Mouse (Mus musculus): ENCODE results near the gene Rbm33.
A peak's percentile ranks its signal among the peaks of the same experiment; 100 is the strongest.

Rbm33 gene

DNA sequence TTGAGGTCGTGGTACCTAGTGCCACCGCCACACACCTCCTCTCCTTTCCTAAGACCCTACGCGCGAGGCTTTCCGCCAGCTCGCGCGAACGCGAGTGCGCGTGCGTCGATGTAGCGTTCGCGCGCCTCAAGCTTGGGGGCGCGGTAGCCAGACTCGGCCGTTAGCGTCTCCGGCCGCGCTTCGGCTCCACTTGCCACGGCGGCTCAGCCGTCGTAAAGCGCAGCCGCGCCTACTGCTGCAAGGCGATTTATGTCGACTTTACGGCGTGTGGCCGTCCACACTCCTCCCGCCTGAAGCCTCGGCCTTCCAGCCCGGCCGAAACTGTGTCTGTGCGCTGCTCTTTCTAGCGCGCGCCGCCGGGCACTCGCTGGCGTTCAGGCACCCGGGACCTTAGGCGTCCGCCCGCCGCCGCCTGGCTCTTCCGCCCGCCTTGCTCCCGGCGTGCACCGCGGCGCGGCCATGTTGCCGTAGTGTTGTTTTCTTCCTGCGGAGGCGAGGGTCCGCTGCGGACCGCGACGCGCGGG lies at the start of gene Rbm33:
TSS of gene Rbm33 (plus strand) at position 400 of the 524 bp plus-strand sequence.
- DNase-seq (ENCODE audit: low spot score) = peak; percentile 74

DNA sequence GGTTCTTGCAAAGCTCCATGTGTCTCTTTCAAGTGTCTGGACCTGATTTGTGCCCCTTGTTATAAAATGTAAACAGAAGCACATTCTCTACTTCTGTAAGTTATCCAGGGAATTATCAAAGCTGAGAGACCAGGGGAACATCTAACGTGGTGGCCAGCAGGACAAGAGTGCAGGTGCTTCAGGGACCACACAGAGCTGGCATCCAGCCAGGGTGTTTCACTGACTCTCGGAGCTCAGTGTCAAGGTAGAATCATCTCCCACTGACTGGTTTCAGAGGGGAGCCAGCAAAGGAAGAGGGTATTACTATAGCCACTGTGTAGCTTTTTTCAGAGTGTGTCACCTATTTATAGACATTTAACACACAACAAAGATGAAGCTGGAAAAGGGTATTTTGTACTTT lies 49.3 kb upstream of the Rbm33 start:
- no peak for DNase-seq (ENCODE audit: low spot score)

DNA sequence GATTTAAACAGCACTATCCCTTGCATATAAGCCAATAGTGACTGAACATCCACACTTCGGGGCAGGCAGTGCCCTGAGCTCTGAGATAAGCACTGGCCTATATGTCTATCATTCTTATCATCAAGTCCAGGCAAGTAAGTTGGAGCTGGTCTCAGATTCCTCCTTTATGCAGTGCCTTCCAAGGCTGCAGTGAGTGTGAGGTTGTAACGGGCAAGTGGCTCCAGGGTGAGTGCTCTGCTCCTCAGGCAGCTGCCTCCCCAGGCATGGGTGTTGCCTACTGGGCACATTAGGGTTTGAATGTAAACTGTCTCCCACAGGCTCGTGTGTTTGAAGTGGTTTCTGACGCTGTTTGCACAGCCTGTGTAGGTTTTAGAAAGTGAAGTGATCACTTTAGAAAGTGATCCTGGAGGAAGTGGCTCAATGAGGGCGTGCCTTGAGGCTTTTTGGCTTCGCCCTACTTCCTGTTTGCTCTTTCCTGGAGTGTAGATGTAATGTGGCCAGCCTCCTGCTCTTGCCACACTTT lies 47.4 kb upstream of the Rbm33 start:
- DNase-seq (ENCODE audit: low spot score) = no peak

DNA sequence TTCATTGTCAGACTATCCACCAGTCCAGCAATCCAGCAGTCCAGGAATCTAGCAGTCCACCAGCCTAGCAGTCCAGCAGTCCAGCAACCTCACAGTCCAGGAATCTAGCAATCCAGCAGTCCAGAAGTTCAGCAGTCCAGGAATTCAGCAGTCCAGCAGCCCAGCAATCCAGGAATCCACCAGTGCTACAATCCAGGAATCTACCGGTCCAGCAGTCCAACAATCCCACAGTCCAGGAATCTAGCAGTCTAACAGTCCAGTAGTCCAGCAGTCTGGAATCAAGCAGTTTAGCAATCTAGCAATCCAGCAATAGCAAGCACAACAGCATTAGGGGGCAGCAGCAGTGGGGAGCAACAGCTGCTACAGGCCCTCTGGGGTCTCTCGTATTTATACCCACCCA lies 44.1 kb upstream of the Rbm33 start:
- DNase-seq (ENCODE audit: low spot score) = no peak

DNA sequence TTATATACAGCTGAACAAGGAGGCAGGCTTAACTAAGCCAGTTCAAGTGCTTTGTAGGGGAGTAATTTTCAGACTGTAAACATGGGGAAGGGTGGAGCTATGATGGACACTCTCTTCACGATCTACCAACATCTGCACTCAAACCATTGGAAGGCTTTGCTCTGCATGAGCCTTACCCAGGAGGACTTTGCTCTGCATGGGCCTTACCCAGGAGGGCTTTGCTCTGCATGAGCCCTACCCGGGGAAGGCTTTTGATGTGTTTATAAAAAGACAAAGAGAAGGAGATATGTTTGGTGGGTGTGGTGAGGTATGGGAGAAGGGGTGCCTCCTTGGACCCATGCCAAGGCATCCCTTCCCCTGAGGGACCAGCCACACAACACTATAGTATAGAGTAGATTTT lies 39.6 kb upstream of the Rbm33 start:
- DNase-seq (ENCODE audit: low spot score) = no peak

DNA sequence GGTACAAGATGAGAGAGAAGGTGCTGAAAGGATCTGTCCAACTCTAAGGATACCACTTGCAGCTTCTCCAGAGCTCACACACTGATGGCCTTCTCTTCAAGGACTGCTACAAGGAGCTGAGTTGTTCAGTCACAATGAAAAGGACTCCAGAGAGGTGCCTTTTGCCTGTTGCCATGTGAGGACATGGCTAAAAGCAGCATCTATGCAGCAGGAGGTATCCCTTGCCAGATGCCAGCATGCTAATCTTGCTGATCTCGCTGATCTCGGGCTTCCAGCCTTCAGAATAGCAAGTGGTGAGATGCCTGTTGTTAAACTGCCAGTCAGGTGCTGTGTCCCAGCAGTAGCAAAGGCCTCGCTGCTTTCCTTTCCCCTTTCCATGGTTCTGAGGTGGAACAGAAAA lies 27.8 kb upstream of the Rbm33 start:
- no peak for DNase-seq (ENCODE audit: low spot score)

DNA sequence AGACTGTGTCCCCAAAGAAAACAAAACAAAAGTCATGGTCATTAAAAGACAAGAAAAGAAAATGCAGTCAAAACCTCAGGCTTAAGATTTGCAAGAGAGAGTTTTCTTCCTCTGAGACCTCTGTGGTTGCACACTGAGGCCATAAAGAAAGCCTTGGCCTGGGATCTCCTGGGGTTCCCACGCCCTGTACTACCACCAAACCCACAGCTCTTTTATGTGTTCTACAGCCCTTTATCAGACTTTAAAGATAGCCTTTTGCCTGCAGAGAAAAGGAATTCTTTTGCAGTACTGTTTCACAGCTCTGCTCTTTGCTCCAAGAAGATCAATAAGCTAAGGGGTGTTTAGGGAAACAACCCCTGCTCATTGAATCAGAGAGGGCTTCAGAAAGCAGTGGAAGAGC lies 26.3 kb upstream of the Rbm33 start:
- DNase-seq (ENCODE audit: low spot score) = no peak

DNA sequence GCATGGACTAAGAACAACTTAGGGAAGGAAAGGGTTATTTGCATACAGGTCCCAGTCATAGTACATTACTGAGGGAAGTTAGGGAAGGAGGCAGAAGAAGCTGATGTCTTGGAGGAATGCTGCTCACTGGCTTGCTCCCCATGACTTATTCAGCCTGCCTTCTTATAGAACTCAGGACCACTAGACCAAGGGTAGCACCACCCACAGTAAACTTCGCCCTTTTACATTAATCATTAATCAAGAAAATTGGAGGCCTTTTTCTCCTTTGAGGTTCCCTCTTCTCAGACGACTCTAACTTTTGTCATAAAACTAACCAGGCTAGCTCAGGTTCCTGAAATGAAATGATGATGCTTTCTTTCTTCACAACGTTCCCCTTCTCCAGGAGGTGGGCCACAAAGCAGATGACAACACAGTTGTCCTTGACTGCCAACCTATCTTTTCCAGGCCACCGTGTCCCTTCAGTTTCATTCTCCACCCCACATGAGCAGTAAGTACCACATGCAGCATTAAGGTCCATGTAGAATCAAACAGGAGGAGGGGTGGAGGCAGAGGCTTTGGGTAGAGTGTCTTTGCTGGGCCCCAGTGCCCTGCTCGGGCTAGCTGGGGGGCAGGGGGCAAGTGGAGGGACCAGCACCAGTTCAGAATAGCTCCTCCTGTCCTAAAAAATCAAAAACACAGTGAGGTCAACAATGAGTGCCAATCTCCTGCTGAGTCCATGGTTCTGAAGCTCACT lies 25.6 kb upstream of the Rbm33 start:
- DNase-seq (ENCODE audit: low spot score) = no peak

DNA sequence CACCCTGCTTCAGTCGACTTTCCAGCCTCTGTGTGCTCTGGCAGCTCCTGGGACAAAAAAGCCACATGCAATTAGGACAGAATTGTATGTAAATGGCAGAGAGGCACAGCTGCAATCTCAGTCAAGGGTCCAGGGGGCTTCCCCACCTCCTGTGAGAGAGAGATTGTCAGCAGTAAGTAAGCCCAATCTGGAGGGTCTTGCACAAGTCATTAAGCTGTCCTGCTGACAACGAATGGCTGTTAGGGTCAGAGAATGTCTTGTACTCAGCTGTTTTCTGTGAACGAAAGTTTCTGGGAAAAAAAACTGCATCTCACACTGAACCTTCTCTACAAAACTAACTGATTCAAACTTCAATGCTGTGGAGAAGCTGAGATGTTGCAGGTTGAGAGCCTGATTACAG lies 24.6 kb upstream of the Rbm33 start:
- no peak for DNase-seq (ENCODE audit: low spot score)

DNA sequence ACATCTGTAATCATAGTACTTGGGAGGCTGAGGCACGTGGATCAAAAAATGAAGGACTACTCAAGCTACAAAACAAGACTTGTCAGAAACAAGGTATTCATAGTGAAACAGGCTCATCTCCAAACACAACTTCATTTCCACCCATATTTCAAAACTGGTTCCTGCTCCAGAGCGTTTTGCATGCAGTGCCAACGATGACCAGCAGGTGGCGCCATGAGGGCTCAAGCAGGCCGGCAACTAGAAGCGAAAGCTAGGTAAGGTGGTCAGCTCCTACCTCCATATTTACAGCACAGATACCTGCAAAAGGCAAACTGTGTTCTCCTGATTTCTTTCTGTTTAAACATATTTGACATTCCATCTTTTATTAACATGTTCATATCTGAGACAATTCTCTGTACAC lies 22.9 kb upstream of the Rbm33 start:
- DNase-seq (ENCODE audit: low spot score) = peak; percentile 19

DNA sequence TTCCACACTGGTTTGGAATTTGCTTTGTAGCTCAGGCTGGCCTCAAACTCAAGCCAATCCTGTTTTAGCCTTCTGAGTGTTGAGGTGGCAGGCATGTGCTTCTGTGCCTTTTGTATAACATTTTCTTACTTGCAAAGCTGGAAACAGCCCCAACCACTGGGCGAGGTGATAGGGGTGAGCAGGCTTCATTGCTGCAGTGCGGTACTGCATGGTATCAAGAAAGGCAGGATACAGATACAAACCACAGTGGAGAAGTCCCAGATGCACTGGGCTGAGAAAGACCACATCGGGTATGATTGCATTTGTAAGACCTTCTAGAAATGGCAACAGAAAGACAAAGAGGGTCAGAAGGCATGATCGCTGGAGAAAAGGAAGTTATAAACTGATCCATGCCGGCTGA lies 18.8 kb upstream of the Rbm33 start:
- DNase-seq (ENCODE audit: low spot score) = no peak

DNA sequence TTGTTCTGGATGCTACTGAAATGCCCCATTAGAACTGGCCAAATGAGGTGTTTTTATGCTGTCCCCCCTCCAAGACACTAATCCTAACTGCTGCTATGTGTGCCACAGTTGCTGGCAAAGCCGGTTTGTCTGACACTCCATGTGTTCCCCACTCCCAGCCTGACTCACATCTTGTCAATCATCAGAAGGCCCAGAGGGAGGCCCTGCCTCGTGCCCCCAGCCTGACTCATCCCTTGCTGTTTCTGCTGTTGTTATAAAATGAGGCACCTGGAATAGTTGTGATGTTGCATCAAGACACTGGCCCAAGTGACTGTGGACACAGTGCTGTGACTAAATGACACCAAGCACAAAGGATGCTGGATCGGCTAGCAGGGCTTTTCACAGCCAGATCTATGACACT lies 18.2 kb upstream of the Rbm33 start:
- DNase-seq (ENCODE audit: low spot score) = no peak

DNA sequence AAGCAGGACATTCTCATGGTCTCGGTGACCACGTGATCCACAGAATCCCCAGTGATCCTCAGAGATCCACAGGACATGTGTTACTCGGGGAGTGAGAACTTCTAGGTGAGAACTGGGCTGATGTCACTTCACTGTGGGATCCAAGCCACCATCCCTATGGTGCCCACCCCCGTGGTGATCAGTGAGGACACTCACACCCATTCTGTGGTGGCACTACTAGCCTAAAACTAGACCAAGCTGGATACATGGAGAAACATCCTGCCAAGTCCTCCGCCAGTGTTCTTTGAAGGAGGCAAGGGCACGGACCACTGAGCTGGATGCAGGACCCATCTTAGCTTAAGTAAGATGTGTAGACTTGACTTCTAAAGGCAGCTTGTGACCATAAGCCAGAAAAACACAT lies 17.6 kb upstream of the Rbm33 start:
- no peak for DNase-seq (ENCODE audit: low spot score)

DNA sequence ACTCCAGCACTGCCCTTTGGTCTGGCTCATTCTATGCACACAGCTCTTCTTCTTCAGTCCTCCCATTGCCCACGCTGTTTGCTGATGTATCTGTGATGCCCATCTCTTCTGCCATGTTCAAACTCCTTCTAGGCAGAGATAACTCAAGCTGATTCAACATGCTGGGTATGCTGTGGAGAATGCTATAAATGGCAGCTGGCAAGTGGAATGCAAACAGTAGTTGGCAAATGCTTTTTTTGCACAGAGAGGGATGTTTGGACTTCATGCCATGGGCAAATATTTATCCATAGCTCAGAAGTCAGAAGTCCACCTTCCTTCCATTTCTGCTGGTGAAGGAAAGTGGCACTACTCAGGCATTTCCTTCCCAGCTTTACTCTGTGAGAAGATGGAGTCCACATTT lies 14.2 kb upstream of the Rbm33 start:
- DNase-seq (ENCODE audit: low spot score) = no peak

DNA sequence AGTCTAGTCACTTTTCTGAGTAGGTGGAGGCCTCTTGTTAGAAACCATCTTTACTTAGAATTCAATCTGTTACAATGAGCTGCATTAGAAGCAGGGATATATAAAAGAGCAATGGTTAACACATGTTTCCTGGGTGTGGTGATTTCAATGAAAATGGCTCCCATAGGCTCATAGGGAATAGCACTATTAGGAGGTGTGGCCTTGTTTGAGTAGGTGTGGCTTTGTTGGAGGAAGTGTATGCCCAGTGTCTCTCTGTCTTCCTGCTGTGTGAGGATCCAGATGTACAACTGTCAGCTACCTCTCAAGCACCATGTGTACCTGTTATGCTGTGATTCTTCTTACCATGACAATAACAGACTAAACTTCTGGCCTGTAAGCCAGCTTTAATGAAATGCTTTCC lies 12.4 kb upstream of the Rbm33 start:
- DNase-seq (ENCODE audit: low spot score) = no peak

DNA sequence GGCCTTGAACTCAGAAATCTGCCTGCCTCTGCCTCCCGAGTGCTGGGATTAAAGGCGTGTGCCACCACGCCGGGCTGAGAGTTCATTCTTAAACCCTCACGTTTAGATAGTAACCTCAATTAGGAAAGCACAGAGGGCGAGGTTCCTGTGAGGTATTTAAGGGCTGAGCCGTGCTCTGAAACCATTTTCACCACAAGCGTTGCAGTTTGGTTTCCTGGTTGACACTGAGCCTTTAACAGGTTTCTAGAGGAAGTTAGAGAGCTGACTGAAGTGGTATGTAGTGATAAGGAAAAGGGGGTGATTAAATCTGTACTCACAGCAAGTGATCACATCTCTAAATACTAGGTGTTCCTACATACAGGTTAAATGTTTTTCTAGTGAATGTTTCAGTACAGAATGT lies 1.4 kb upstream of the Rbm33 start:
- no peak for DNase-seq (ENCODE audit: low spot score)

DNA sequence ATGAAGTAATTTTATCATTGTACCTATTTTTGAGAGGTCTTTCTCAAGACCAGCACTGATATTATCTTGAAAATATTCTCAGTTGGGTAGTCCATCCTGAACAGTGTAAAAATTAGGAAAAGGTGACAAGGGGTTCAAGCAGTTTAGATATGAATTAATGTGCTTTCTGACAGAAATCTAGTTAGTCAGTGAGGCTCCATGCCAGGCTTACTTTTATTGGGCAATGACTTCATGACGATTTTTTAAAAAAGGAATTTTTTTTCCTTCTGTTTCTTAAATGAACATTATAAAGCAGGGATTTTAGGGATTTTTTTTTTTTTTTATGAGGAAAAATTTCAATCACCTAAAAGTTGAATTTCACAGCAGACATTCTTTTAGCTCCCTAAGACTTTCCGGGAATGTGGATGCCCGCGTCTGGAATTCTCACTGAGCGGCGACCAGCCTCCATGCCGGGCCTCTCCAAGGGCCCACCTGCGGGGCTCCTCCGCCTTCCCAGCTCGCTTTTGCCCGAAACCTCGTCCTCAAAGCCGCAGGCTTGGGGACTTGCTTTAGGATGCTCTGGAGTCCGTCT lies 685 bp upstream of the Rbm33 start:
- DNase-seq (ENCODE audit: low spot score) = no peak

DNA sequence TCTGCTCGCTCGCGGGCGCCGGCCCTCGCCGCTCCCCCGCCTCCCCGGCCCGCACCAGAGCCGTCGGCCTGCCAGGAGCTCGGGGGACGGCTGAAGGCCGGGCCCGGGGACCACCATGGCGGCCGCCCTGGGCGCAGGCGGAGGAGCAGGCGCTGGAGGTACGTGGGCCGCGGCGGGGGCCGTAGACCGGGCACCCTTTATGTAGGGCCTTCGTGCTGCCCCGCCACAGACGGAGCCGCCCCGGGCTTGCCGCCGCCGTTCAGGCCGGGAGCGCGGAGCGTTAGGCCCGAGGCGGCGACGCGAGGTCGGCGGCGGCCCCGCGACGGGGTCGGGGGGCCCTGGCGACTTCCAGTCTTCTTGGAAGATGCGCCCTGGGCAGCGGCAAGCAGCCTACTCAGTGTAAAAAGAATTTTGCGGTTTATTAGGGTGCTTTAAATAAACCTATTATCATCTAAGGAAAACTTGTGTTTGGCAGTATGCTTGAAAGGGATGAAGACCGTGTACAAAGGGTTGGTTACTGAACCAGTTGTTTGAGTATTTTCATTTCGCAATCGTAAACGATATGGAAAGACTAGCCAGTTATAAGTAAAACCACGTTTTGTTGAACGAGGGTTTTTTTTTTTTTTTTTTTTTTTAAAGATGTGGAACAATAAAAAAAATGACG lies 464 bp downstream of the Rbm33 start:
- DNase-seq (ENCODE audit: low spot score) = no peak

DNA sequence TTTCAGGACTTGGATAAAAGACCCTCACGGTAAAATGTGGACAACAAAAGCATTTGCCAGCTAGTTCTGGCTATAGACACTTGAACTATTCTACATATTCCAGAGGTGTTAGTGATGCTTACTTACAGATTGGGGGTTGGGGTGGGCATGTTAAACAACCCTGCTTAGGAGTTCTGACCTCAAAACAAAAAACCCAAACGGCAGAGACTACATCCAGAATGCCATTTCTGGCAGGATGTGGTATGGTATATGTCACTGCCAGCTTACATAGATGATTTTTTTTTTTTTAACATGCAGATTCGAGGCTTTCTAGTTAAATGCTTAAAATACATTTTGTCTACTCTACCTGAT lies 971 bp downstream of the Rbm33 start:
- DNase-seq (ENCODE audit: low spot score) = no peak

DNA sequence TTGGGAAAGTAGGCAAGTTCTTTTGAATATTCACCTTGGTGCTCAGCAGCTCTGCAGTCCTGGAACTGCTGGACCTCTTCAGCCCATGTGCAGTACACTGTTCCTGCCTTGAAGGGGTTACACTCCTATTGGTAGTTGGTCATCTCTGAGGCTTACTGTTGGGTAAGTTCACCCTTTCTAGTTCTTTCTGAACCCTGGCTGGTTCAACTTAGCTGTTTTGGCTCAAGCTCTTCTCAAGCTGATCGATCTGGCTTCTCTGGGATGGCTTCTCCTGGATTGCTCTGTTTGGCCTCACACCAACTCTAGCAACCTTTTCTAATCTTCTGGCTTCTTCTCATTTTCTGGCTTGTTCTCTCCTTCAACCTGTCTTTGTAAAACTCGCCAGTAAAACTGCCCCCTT lies 1.8 kb downstream of the Rbm33 start:
- DNase-seq (ENCODE audit: low spot score) = no peak

DNA sequence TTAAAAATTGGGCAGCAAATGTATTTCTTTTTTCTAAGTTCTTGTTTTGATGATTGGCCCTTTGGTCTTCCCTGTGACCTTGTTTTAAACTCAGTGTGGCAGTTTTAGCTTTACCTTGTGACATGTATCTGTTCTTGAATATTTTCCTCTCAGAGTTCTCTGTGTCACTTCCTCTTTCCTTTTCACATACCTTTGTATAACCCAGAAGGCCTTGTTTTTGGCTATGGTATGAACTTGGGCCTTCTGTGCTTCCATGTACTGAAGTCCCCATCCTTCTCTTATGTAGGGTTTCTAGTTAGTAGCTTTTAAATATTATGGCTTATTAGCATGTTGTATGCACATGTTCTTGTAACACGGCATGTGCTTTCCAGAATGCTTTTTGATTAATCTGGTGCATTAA lies 4.8 kb downstream of the Rbm33 start:
- no peak for DNase-seq (ENCODE audit: low spot score)

DNA sequence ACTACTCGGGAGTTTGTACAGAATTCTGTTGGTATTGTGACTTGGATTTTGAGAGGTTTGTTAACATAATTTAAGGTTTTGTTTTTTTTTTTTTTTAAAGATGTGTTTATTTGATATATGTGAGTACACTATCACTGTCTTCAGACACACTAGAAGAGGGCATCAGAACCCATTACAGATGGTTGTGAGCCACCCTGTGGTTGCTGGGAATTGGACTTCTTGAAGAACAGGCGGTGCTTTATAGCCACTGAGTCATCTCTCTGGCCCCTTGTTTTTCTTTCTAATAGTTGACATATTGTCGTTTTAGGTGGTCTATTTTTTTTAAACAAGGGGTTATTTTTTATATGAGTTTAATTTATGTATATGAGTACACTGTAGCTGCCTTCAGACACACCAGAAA lies 5.3 kb downstream of the Rbm33 start:
- DNase-seq (ENCODE audit: low spot score) = no peak

DNA sequence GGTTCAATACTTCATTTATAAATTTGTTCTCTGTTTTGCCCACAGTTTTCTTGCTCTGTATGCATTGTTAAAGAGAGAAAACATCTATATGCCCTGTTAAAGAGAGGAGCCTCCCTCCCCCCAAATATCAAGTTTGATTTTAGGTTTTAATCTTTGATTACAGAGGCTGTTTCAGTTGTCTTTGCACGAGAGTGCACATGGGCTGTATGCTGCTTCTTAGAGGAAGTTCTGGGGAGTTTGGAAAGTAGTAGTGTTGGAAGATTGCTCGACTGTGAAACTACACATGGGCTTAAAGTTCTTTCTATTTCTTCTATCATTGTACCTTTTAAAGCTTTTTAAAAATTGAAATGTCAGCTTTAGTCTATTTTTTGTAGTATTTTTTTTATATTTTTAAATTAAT lies 6.9 kb downstream of the Rbm33 start:
- DNase-seq (ENCODE audit: low spot score) = no peak
